Mouse (Mus musculus) intestine, postnatal 0 days (tissue): ENCODE results near the gene Fer1l5. TPM values are rescaled to one million over a fixed set of nuclear protein-coding genes. Genes with fewer than 3 reads are reported as not detected.

Experiments
- ATAC-seq: fragments of 200-750 bp; cut with Nextera tagmentation; 2 replicates; pipeline ENCODE4 v1.8.0; 2017; ENCODE audit warnings: mild to moderate bottlenecking, moderate TSS enrichment, moderate library complexity
- H3K27ac ChIP-seq: fragments of 300-500 bp; sonication (generic); 2 replicates; pipeline ENCODE4 v1.5.1; 2014; ENCODE audit warnings: mild to moderate bottlenecking, low read depth, low read length, moderate library complexity
- H3K27me3 ChIP-seq: fragments of 300-500 bp; sonication (generic); replicated peaks from 2 replicates; pipeline ENCODE4 v1.6.1; 2014; ENCODE audit warnings: low read length, mixed read lengths; ENCODE audit not compliant: control insufficient read depth, insufficient read depth
- H3K36me3 ChIP-seq: fragments of 300-500 bp; sonication (generic); 2 replicates; pipeline ENCODE4 v1.6.1; 2014; ENCODE audit warnings: mild to moderate bottlenecking, moderate library complexity; ENCODE audit not compliant: control insufficient read depth, insufficient read depth
- H3K4me1 ChIP-seq: fragments of 300-500 bp; sonication (generic); replicated peaks from 2 replicates; pipeline ENCODE4 v1.6.1; 2014; ENCODE audit warnings: antibody characterized with exemption, low read length, mixed read lengths; ENCODE audit not compliant: control insufficient read depth, insufficient read depth
- H3K4me2 ChIP-seq: fragments of 300-500 bp; sonication (generic); replicated peaks from 2 replicates; pipeline ENCODE4 v1.6.1; 2014; ENCODE audit warnings: low read depth, mild to moderate bottlenecking, moderate library complexity
- H3K4me3 ChIP-seq: fragments of 300-500 bp; sonication (generic); 2 replicates; pipeline ENCODE4 v1.5.1; 2014; ENCODE audit warnings: low read depth, low read length
- H3K9ac ChIP-seq: fragments of 300-500 bp; sonication (generic); 2 replicates; pipeline ENCODE4 v1.6.1; 2014; ENCODE audit warnings: mild to moderate bottlenecking, low read depth, low read length
- H3K9me3 ChIP-seq: fragments of 300-500 bp; sonication (generic); 2 replicates; pipeline ENCODE4 v1.6.1; 2016; ENCODE audit warnings: mixed run types; ENCODE audit not compliant: control insufficient read depth
- CTCF ChIP-seq: sonication (generic); IDR thresholded peaks from 2 replicates; pipeline ENCODE4 v1.5.1; 2016; ENCODE audit warnings: low read depth, mild to moderate bottlenecking, control low read depth, antibody characterized with exemption, moderate library complexity
- WGBS: fragments of 180-500 bp; shearing (Covaris S2); extraction: QIAGEN DNeasy Blood & Tissue Kit; methylation state at CpG from one replicate; pipeline ENCODE4 v1.1.7; 2014; 5-methylcytosine and 5-hydroxymethylcytosine counted together
- polyA plus RNA-seq: library from polyadenylated mRNA; unstranded; fragments of >200 nt; fragmentation: Nextera tagmentation; extraction: Ambion mirVana; gene quantifications from 2 replicates; pipeline ENCODE4 v1.2.1, GENCODE M21; 2015

The Fer1l5 gene
- polyA plus RNA-seq = 0.13 and 0.17 TPM in 2 replicates

DNA sequence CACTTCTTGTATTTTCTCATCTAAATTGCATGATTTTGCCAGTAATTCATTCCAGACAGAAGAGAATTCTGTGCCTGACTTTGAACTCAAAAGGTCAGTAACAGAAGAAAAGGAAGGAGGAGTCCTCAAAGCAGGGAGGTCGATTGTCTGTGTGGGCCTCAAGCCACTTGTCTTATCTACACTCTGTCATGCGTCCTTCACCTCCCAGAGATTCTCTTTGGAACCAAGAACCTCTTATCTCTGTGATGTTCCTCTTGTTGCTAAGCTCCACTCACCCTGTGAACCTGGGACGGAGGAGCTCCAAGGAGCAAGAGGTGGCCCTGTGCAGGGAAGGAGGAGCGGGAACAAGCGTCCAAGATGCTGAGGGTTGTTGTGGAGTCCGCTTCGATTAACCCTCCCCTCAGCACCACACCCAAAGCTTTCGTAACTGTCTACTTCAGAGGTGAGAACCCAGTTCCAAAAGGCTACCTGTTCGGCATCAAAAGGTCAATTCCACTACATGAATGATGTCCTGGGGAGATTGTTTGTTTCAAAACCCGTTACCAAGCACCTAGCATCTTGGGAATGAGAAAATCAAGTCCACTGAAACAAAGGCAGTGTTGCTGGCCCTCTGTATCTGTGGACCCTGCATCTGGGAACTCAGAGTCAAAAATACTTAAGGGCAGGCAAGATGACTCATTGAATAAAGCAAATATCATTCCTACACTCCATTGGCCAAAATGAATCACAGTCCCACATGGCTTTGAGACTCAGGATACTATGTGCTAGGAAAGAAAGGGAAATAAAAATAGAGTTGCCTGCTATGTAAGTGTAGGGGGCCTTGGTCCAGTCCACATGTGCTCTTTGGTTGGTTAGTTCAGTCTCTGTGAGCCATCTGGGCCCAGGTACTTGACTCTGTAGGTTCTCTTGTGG lies at the start of gene Fer1l5:
Gene Fer1l5 (plus strand): TSS at position 358 of the 912 bp plus-strand sequence.
- ATAC-seq = no peak
- no peak within 1 kb of the TSS for H3K4me2 ChIP-seq
- no peak within 1 kb of the TSS for H3K4me3 ChIP-seq
- TF ChIP-seq CTCF = no peak
- WGBS = 64% methylated on average over 10 of the region's 10 CpGs
- no peaks in the 10 kb centered on the region for H3K9me3 ChIP-seq
- H3K27me3 ChIP-seq = no peaks in the 10 kb centered on the region
- H3K36me3 ChIP-seq = no peaks in the 10 kb centered on the region; the same call in 1 of the 2 replicates
- peaks cover 5% of the 10 kb centered on the region; the same call in 1 of the 2 replicates for H3K4me1 ChIP-seq
- H3K9ac ChIP-seq = no peak within 1 kb of the TSS
- no peak within 1 kb of the TSS for H3K27ac ChIP-seq

DNA sequence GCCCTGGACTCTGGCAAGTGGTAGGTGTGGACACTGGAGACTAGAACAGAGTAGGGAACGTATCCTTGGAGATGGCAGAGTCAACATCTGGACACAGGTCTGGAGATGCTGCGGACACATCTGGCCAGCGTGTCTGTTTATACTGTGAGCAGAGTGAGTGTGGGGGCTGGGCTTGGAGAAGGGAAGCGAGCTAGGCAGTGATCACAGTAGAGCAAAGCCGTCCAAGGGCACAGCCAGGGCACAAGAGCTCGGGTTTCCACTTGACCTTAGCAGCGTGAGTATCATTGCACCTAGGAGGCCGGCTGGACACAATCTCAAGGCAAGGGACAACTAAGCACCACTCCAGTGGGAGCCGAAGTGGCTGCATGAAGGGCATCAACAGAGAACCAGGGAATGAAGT lies 49.0 kb upstream of the Fer1l5 start:
- Histone ChIP-seq H3K9ac (no peak overlapping the region), H3K36me3 (no peaks in the 10 kb centered on the region), H3K4me3 (no peak overlapping the region), H3K27ac (no peak overlapping the region), H3K4me2 (no peak overlapping the region), H3K4me1 (no peaks in the 10 kb centered on the region), H3K27me3 (no peaks in the 10 kb centered on the region), H3K9me3 (no peaks in the 10 kb centered on the region)
- 59% methylated on average over 9 of the region's 9 CpGs for WGBS
- no peak for TF ChIP-seq CTCF
- ATAC-seq = no peak

DNA sequence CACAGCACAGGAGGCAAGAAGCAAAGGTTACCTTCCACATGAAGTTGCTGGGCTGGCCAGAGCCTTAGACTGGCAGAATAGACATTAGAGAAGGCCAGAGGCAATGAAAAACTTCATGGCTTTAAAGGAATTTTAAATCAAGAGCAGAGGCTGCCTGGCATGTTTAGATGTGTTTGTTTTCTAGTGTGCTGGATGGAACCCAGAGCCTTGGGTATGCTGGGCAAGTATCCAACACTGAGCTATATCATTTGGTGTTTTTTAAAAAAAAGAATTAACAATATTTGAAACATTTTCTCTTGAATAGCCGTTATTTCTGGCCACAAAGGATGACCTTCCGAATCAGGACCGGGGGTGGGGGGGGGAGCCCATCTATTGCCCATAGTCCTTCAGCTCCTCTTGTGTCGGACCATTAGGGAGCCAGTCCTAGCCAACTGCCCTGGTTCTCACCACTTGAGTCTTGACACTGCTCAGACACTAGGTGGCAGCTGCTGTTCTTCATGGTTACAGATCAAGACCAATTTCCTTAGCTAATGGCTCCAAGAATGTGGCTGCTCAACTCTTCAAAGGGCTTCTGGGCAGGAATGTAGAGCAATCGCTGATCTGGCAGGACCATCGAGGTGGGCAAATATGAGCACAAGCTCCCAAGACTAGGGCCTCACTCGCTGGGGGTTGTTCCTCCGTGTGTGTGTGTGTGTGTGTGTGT lies 48.2 kb upstream of the Fer1l5 start:
- Histone ChIP-seq H3K9ac (no peak overlapping the region), H3K27ac (no peak overlapping the region), H3K27me3 (no peaks in the 10 kb centered on the region), H3K4me1 (no peaks in the 10 kb centered on the region), H3K4me3 (no peak overlapping the region), H3K36me3 (no peaks in the 10 kb centered on the region), H3K4me2 (no peak overlapping the region), H3K9me3 (no peaks in the 10 kb centered on the region)
- 21% methylated on average over 8 of the region's 8 CpGs for WGBS
- peak; percentile 87 for TF ChIP-seq CTCF
- ATAC-seq = 0 out of 2 replicates have a peak, but pooled peaks have one; percentile 30

DNA sequence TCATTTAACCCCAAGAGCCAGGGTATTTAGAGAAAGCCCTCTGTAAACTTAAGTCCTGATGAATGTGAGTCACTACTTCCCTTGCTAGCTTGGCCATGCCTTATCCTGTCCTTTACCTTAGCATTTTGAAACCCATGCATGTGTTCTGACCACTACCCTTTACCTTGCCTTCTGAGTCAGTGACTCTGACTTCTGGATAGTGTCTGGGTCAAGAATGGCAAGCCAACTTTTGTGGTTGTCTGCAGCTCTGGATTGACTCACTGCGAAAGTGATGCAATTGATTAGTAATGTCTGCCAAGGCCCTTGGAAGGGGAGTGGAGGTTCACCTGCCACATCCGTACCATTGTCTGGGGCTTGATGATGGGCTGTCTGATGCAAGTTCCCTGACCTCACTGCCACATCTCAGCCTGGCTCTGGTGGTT lies 46.2 kb upstream of the Fer1l5 start:
- Histone ChIP-seq H3K27me3 (no peaks in the 10 kb centered on the region), H3K4me2 (no peak overlapping the region), H3K27ac (no peak overlapping the region), H3K9me3 (no peaks in the 10 kb centered on the region), H3K9ac (no peak overlapping the region), H3K4me1 (no peaks in the 10 kb centered on the region), H3K36me3 (no peaks in the 10 kb centered on the region), H3K4me3 (no peak overlapping the region)
- WGBS = 94% methylated on average over 2 of the region's 2 CpGs
- no peak for TF ChIP-seq CTCF
- ATAC-seq = no peak

DNA sequence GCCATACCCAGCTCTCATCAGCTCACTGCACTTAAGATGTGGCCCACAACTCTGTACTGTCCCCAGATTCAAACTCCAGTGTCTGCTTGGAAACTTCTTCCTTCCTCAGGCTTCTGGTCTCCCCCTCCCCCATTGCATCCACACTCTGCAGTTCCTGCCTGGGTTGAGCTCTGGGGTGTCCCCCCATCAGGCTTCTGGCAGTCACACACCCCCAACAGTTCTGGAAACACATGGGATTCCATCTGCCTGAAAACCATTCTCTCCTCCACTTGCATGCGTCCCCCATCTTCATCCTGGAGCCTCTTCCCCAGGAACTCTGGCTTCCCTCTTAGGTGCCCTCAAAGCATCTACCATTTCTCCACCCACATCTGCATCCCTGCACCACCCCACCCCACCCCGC lies 45.3 kb upstream of the Fer1l5 start:
- H3K4me1 ChIP-seq = no peaks in the 10 kb centered on the region
- H3K4me3 ChIP-seq = no peak overlapping the region
- no peak overlapping the region for H3K9ac ChIP-seq
- H3K9me3 ChIP-seq = no peaks in the 10 kb centered on the region
- no peaks in the 10 kb centered on the region for H3K36me3 ChIP-seq
- no peaks in the 10 kb centered on the region for H3K27me3 ChIP-seq
- ATAC-seq = no peak
- no peak overlapping the region for H3K4me2 ChIP-seq
- no peak overlapping the region for H3K27ac ChIP-seq
- no peak for TF ChIP-seq CTCF
- WGBS = 93% methylated on average over 2 of the region's 2 CpGs

GRCm38 (mm10) chr1:36331743-36332142 lies 40.3 kb upstream of the Fer1l5 start:
- Histone ChIP-seq H3K9ac (no peak overlapping the region), H3K27me3 (no peaks in the 10 kb centered on the region), H3K4me3 (no peak overlapping the region), H3K36me3 (peaks cover 17% of the 10 kb centered on the region), H3K4me1 (no peaks in the 10 kb centered on the region), H3K27ac (no peak overlapping the region), H3K4me2 (no peak overlapping the region), H3K9me3 (no peaks in the 10 kb centered on the region)
- peak; percentile 62 for ATAC-seq
- no peak for TF ChIP-seq CTCF
- 46% methylated on average over 6 of the region's 6 CpGs for WGBS
